Mouse (Mus musculus) neural tube, embryonic 11.5 days (tissue): ENCODE measurements at regions not wholly inside any gene's neighbourhood (a gene's known extent, or its start where the extent isn't known, plus 50 kb on each side); places are given as distances from the start of the nearest gene placed in this dataset.

ENCODE experiments used
- ATAC-seq: fragments of 200-750 bp; cut with Nextera tagmentation; 2 replicates; pipeline ENCODE4 v1.8.0; 2017; ENCODE audit warnings: moderate number of reproducible peaks, mild to moderate bottlenecking, moderate TSS enrichment, moderate library complexity; ENCODE audit not compliant: insufficient read depth, low FRiP score, low TSS enrichment
- DNase-seq: peaks from one replicate; pipeline ENCODE4 v3.0.0-alpha.2; 2015; ENCODE audit warnings: low spot score
- H3K27ac ChIP-seq: fragments of 300-500 bp; sonication (generic); 2 replicates; pipeline ENCODE4 v1.5.1; 2014; ENCODE audit warnings: low read depth, mild to moderate bottlenecking, low read length
- H3K27me3 ChIP-seq: fragments of 300-500 bp; sonication (generic); 2 replicates; pipeline ENCODE4 v1.6.1; 2014; ENCODE audit warnings: mild to moderate bottlenecking, low read length, mixed read lengths; ENCODE audit not compliant: control insufficient read depth, insufficient read depth
- H3K36me3 ChIP-seq: fragments of 300-500 bp; sonication (generic); 2 replicates; pipeline ENCODE4 v1.6.1; 2014; ENCODE audit warnings: mild to moderate bottlenecking, low read length, moderate library complexity, mixed read lengths; ENCODE audit not compliant: control insufficient read depth, insufficient read depth
- H3K4me1 ChIP-seq: fragments of 300-500 bp; sonication (generic); 2 replicates; pipeline ENCODE4 v1.6.1; 2014; ENCODE audit warnings: low read length, mixed read lengths; ENCODE audit not compliant: control insufficient read depth, insufficient read depth
- H3K4me2 ChIP-seq: fragments of 300-500 bp; sonication (generic); 2 replicates; pipeline ENCODE4 v1.6.1; 2014; ENCODE audit warnings: low read depth, mild to moderate bottlenecking, moderate library complexity
- H3K4me3 ChIP-seq: fragments of 300-500 bp; sonication (generic); 2 replicates; pipeline ENCODE4 v1.5.1; 2014; ENCODE audit warnings: low read depth, low read length
- H3K9ac ChIP-seq: fragments of 300-500 bp; sonication (generic); 2 replicates; pipeline ENCODE4 v1.6.1; 2014; ENCODE audit warnings: mild to moderate bottlenecking, low read length
- H3K9me3 ChIP-seq: fragments of 300-500 bp; sonication (generic); 2 replicates; pipeline ENCODE4 v1.6.1; 2016; ENCODE audit warnings: low read length; ENCODE audit not compliant: control insufficient read depth
- WGBS: fragments of 180-500 bp; shearing (Covaris S2); extraction: QIAGEN DNeasy Blood & Tissue Kit; methylation state at CpG from one replicate; pipeline ENCODE4 v1.1.7; 2014; 5-methylcytosine and 5-hydroxymethylcytosine counted together

- Histone ChIP-seq H3K4me3 (no peak overlapping the region), H3K9me3 (no peaks in the 10 kb centered on the region), H3K27me3 (no peaks in the 10 kb centered on the region), H3K4me1 (no peaks in the 10 kb centered on the region), H3K27ac (no peak overlapping the region), H3K9ac (no peak overlapping the region), H3K4me2 (no peak overlapping the region), H3K36me3 (no peaks in the 10 kb centered on the region)
- WGBS: 96% methylated on average over 3 of the region's 3 CpGs
- DNase-seq: no peak
- no peak for ATAC-seq
Observed at GRCm38 (mm10) chr11:25538641-25539258, 671.8 kb downstream of the 5730522E02Rik start.

DNA sequence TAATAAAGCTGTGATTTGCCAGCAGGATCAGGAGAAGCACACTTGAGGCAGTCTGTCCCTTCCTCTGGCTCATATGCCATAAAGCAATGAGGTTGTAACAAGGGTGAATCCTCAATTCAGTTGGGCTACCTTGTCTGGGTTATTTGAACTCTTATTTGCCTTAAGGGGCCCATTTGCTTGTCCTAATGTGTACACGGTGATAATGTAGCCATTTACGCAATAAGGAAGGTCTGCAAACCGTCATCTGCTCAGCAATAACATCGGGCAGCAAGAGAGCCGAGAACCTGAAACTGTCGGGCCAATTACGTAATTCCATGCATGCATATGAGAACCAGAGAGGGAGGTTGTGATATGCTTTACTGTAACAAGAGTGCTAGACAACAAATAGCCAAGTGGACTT is 674.5 kb downstream of the 5730522E02Rik start:
- no peaks in the 10 kb centered on the region for H3K4me1 ChIP-seq
- no peaks in the 10 kb centered on the region for H3K9me3 ChIP-seq
- H3K4me2 ChIP-seq: no peak overlapping the region
- H3K27ac ChIP-seq: no peak overlapping the region
- H3K4me3 ChIP-seq: no peak overlapping the region
- WGBS: 69% methylated on average over 7 of the region's 7 CpGs
- H3K9ac ChIP-seq: no peak overlapping the region
- no peaks in the 10 kb centered on the region for H3K27me3 ChIP-seq
- DNase-seq (no peak), ATAC-seq (no peak)
- no peaks in the 10 kb centered on the region for H3K36me3 ChIP-seq

DNA sequence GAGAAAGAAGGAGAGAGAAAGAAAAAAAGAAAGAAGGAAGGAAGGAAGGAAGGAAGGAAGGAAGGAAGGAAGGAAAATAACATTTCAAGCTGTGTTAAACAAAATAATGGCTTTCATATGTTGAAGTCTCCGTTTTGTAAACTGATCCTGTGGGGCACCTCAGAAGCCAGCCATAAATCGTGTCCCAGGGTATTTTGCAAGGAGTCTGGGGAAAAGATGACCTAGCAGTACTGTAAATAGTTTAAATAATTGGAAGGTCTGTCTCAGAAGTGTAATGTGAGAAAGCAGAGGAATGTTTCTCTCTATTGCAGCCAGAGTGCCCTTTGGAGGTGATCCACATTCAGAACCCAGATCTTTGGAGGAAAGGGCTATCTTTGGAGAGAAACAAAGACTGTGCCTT is 677.5 kb downstream of the 5730522E02Rik start:
- no peaks in the 10 kb centered on the region for H3K36me3 ChIP-seq
- H3K4me1 ChIP-seq: no peaks in the 10 kb centered on the region
- DNase-seq (no peak), ATAC-seq (no peak)
- no peaks in the 10 kb centered on the region for H3K9me3 ChIP-seq
- H3K27ac ChIP-seq: no peak overlapping the region
- H3K27me3 ChIP-seq: no peaks in the 10 kb centered on the region
- no peak overlapping the region for H3K4me2 ChIP-seq
- 41% methylated on average over 2 of the region's 2 CpGs for whole genome bisulfite sequencing
- H3K4me3 ChIP-seq: no peak overlapping the region
- H3K9ac ChIP-seq: no peak overlapping the region

- 68% methylated on average over 9 of the region's 9 CpGs for WGBS
- no peak overlapping the region for H3K4me2 ChIP-seq
Observed at GRCm38 (mm10) chr11:25531668-25532398, 678.7 kb downstream of the 5730522E02Rik start.

GRCm38 (mm10) chr11:25528056-25528455 is 682.5 kb downstream of the 5730522E02Rik start:
- WGBS: 84% methylated on average over 5 of the region's 5 CpGs
- Histone ChIP-seq H3K36me3 (no peaks in the 10 kb centered on the region), H3K9ac (no peak overlapping the region), H3K27ac (no peak overlapping the region), H3K4me2 (no peak overlapping the region), H3K9me3 (no peaks in the 10 kb centered on the region), H3K27me3 (no peaks in the 10 kb centered on the region), H3K4me3 (no peak overlapping the region), H3K4me1 (no peaks in the 10 kb centered on the region)
- no peak for ATAC-seq
- no peak for DNase-seq

More at GRCm38 (mm10) chr11:25531668-25532398, 678.7 kb downstream of the 5730522E02Rik start:
- H3K4me3 ChIP-seq: no peak overlapping the region
- H3K27me3 ChIP-seq: no peaks in the 10 kb centered on the region
- H3K4me1 ChIP-seq: no peaks in the 10 kb centered on the region
- DNase-seq: no peak
- H3K36me3 ChIP-seq: no peaks in the 10 kb centered on the region
- H3K27ac ChIP-seq: no peak overlapping the region
- H3K9me3 ChIP-seq: no peaks in the 10 kb centered on the region
- no peak overlapping the region for H3K9ac ChIP-seq
- peak; percentile 35 for ATAC-seq

- no peaks in the 10 kb centered on the region for H3K36me3 ChIP-seq
- H3K4me3 ChIP-seq: no peak overlapping the region
- no peaks in the 10 kb centered on the region for H3K4me1 ChIP-seq
- 84% methylated on average over 2 of the region's 2 CpGs for WGBS
- no peaks in the 10 kb centered on the region for H3K9me3 ChIP-seq
- DNase-seq (no peak), ATAC-seq (no peak)
- H3K27ac ChIP-seq: no peak overlapping the region
- no peak overlapping the region for H3K9ac ChIP-seq
- no peaks in the 10 kb centered on the region for H3K27me3 ChIP-seq
- no peak overlapping the region for H3K4me2 ChIP-seq
Observed at GRCm38 (mm10) chr11:25518903-25519302, 691.7 kb downstream of the 5730522E02Rik start.

GRCm38 (mm10) chr11:25518131-25518530 is 692.4 kb downstream of the 5730522E02Rik start:
- H3K9ac ChIP-seq: no peak overlapping the region
- WGBS: 100% methylated on average over 1 of the region's 1 CpGs

DNA sequence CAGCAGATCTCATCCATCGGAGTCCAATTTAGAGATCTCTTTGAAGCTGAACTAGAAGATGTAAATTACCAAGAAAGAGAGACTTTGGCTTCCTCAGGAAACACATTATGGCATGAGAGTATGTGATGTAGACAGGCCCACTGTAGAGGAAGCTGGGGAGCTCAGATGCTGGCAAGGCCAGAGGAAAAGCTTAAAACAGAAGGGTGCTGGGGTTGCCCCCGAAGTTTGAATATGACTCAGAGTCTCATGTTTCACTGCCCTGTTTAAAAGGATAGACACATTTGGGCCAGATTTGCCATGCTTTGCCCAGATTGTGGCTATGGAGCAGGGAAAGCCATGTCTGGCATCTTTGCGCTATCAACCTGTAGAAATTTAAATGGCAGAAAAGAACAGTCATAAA is 705.1 kb downstream of the 5730522E02Rik start:
- Histone ChIP-seq H3K27ac (no peak overlapping the region), H3K9ac (no peak overlapping the region), H3K36me3 (no peaks in the 10 kb centered on the region), H3K9me3 (no peaks in the 10 kb centered on the region), H3K27me3 (no peaks in the 10 kb centered on the region), H3K4me3 (no peak overlapping the region), H3K4me1 (no peaks in the 10 kb centered on the region), H3K4me2 (no peak overlapping the region)
- DNase-seq (no peak), ATAC-seq (no peak)
- 85% methylated on average over 3 of the region's 3 CpGs for WGBS

More at GRCm38 (mm10) chr11:25518131-25518530, 692.4 kb downstream of the 5730522E02Rik start:
- no peak for ATAC-seq
- DNase-seq: no peak
- no peaks in the 10 kb centered on the region for H3K4me1 ChIP-seq
- H3K27ac ChIP-seq: no peak overlapping the region
- no peak overlapping the region for H3K4me2 ChIP-seq
- H3K27me3 ChIP-seq: no peaks in the 10 kb centered on the region
- H3K9me3 ChIP-seq: no peaks in the 10 kb centered on the region
- no peaks in the 10 kb centered on the region for H3K36me3 ChIP-seq
- H3K4me3 ChIP-seq: no peak overlapping the region
